Mouse (Mus musculus) cerebellum, adult 2 months (tissue): ENCODE data around the gene Rhox3c. TPM values are rescaled to one million over a fixed set of nuclear protein-coding genes. Genes with fewer than 3 reads are reported as not detected.
"Not testable (repeated sequence)": the region's sequence is repeated elsewhere in the genome, so short reads cannot be mapped to it uniquely, and the experiment has no call there.

Source experiments
- DNase-seq, 2 experiments: peaks; one replicate each; pipeline ENCODE4 v3.0.0; 2021
- H3K27ac ChIP-seq: fragments of 200-500 bp; 2 replicates; pipeline ENCODE4 v1.5.1; 2012; ENCODE audit warnings: low read length, control low read depth, inconsistent platforms; ENCODE audit not compliant: insufficient read depth
- H3K27me3 ChIP-seq: fragments of 200-500 bp; 2 replicates; pipeline ENCODE4 v1.6.1; 2012; ENCODE audit warnings: inconsistent platforms, mild to moderate bottlenecking, low read length, moderate library complexity; ENCODE audit not compliant: control insufficient read depth, insufficient read depth
- H3K4me1 ChIP-seq: fragments of 200-500 bp; 2 replicates; pipeline ENCODE4 v1.6.1; 2011; ENCODE audit warnings: low read length; ENCODE audit not compliant: control insufficient read depth, insufficient read depth
- H3K4me3 ChIP-seq: fragments of 200-500 bp; replicated peaks from 2 replicates; pipeline ENCODE3; 2011; ENCODE audit warnings: mild to moderate bottlenecking, low read depth, low read length, control low read depth; ENCODE audit not compliant: insufficient read depth
- WGBS: fragments of 180-500 bp; shearing (Covaris S2); methylation state at CpG from one replicate; pipeline ENCODE4 v1.1.7; 2018; 5-methylcytosine and 5-hydroxymethylcytosine counted together
- polyA plus RNA-seq: library from polyadenylated mRNA; depleted of rRNA; stranded (reverse); fragments of >200 nt; gene quantifications from 2 replicates; pipeline ENCODE4 v1.2.3, GENCODE M21; 2012; rRNA removed

Gene Rhox3c
- polyA plus RNA-seq: not detected in 2 replicates

GRCm38 (mm10) chrX:37458285-37458684 is at the start of gene Rhox3c:
TSS of gene Rhox3c (plus strand) at chrX:37458585.
- H3K27ac ChIP-seq, DNase-seq, H3K27me3 ChIP-seq, H3K4me1 ChIP-seq, H3K4me3 ChIP-seq: not testable (repeated sequence)
- 92% methylated on average over 3 of the region's 4 CpGs for WGBS

GRCm38 (mm10) chrX:37411767-37412166 is 46.6 kb upstream of the Rhox3c start, which contains the start of gene Rhox2b:
TSS of gene Rhox2b (plus strand) at chrX:37412067.
- WGBS: no CpG with 5 or more reads among the region's 9 CpGs
- H3K27me3 ChIP-seq, H3K4me3 ChIP-seq, DNase-seq, H3K4me1 ChIP-seq, H3K27ac ChIP-seq: not testable (repeated sequence)

GRCm38 (mm10) chrX:37432194-37432593 is 26.2 kb upstream of the Rhox3c start, which contains the start of gene Rhox4b:
TSS of gene Rhox4b (plus strand) at chrX:37432494.
- DNase-seq, H3K27ac ChIP-seq, H3K27me3 ChIP-seq, H3K4me1 ChIP-seq, H3K4me3 ChIP-seq: not testable (repeated sequence)
- whole genome bisulfite sequencing: 91% methylated on average over 14 of the region's 15 CpGs

GRCm38 (mm10) chrX:37453380-37453779 is 5.0 kb upstream of the Rhox3c start, which contains the start of gene Rhox2c:
TSS of gene Rhox2c (plus strand) at chrX:37453680.
- not testable (repeated sequence) for H3K4me1 ChIP-seq, H3K27me3 ChIP-seq, H3K27ac ChIP-seq, DNase-seq, H3K4me3 ChIP-seq
- WGBS: 92% methylated on average over 8 of the region's 10 CpGs

- H3K4me1 ChIP-seq, H3K4me3 ChIP-seq, H3K27ac ChIP-seq, DNase-seq, H3K27me3 ChIP-seq: not testable (repeated sequence)
- WGBS: 93% methylated on average over 14 of the region's 14 CpGs
Measured at GRCm38 (mm10) chrX:37480037-37480436, 21.7 kb downstream of the Rhox3c start, which contains the start of gene Rhox4c. TSS of gene Rhox4c (plus strand) at chrX:37480337.

GRCm38 (mm10) chrX:37514059-37514458 is 55.7 kb downstream of the Rhox3c start, which contains the start of gene Rhox4d:
TSS of gene Rhox4d (plus strand) at chrX:37514359.
- WGBS: 91% methylated on average over 17 of the region's 18 CpGs
- not testable (repeated sequence) for H3K4me3 ChIP-seq

More at GRCm38 (mm10) chrX:37514059-37514458, 55.7 kb downstream of the Rhox3c start, which contains the start of gene Rhox4d:
- not testable (repeated sequence) for DNase-seq, H3K4me1 ChIP-seq, H3K27ac ChIP-seq, H3K27me3 ChIP-seq

Other genes starting within 250 kb of the Rhox3c start
- not detected in 2 replicates for gene Gm9, start 247.5 kb upstream of the Rhox3c start, polyA plus RNA-seq
- not detected in 2 replicates for gene Rhox1, start 236.3 kb upstream of the Rhox3c start, polyA plus RNA-seq
- gene Rhox2a, start 213.6 kb upstream of the Rhox3c start, polyA plus RNA-seq: not detected in 2 replicates
- not detected in 2 replicates for gene Rhox3a, start 208.7 kb upstream of the Rhox3c start, polyA plus RNA-seq
- not detected in 2 replicates for gene Rhox4a, start 193.2 kb upstream of the Rhox3c start, polyA plus RNA-seq
- not detected in 2 replicates for gene Rhox3a2, start 78.6 kb upstream of the Rhox3c start, polyA plus RNA-seq
- not detected in 2 replicates for gene Rhox4a2, start 67.7 kb upstream of the Rhox3c start, polyA plus RNA-seq
- gene Rhox2b, start 46.5 kb upstream of the Rhox3c start, polyA plus RNA-seq: not detected in 2 replicates
- not detected in 2 replicates for gene Rhox4b, start 26.1 kb upstream of the Rhox3c start, polyA plus RNA-seq
- gene Rhox2c, start 4.9 kb upstream of the Rhox3c start, polyA plus RNA-seq: not detected in 2 replicates
- not detected in 2 replicates for gene Rhox4c, start 21.8 kb downstream of the Rhox3c start, polyA plus RNA-seq
- not detected in 2 replicates for gene Rhox2d, start 34.8 kb downstream of the Rhox3c start, polyA plus RNA-seq
- gene Rhox4d, start 55.8 kb downstream of the Rhox3c start, polyA plus RNA-seq: not detected in 2 replicates
- gene Rhox2e, start 71.9 kb downstream of the Rhox3c start, polyA plus RNA-seq: not detected in 2 replicates
- gene Rhox3e, start 83.4 kb downstream of the Rhox3c start, polyA plus RNA-seq: not detected in 2 replicates
- gene Rhox4e, start 98.8 kb downstream of the Rhox3c start, polyA plus RNA-seq: not detected in 2 replicates
- gene Rhox2f, start 112.8 kb downstream of the Rhox3c start, polyA plus RNA-seq: not detected in 2 replicates
- not detected in 2 replicates for gene Rhox3f, start 122.4 kb downstream of the Rhox3c start, polyA plus RNA-seq
- gene Rhox4f, start 149.1 kb downstream of the Rhox3c start, polyA plus RNA-seq: not detected in 2 replicates
- not detected in 2 replicates for gene Rhox3g, start 170.0 kb downstream of the Rhox3c start, polyA plus RNA-seq
- gene Rhox2g, start 184.9 kb downstream of the Rhox3c start, polyA plus RNA-seq: not detected in 2 replicates
- gene Rhox4g, start 192.7 kb downstream of the Rhox3c start, polyA plus RNA-seq: not detected in 2 replicates
- not detected in 2 replicates for gene Rhox3h, start 210.2 kb downstream of the Rhox3c start, polyA plus RNA-seq
- not detected in 2 replicates for gene Rhox2h, start 214.7 kb downstream of the Rhox3c start, polyA plus RNA-seq